Mouse (Mus musculus) MEL (cell line): ENCODE data around the gene Pcbd1. TPM values are rescaled to one million over a fixed set of nuclear protein-coding genes. Genes with fewer than 3 reads are reported as not detected.
A peak's percentile ranks its signal among the peaks of the same experiment; 100 is the strongest.

Experiments
- DNase-seq: peaks from one replicate; pipeline ENCODE4 v3.0.0; 2011; ENCODE audit warnings: low read depth, low spot score
- H3K27ac ChIP-seq: 2 replicates; pipeline ENCODE4 v1.5.1; 2012; ENCODE audit warnings: low read depth, mild to moderate bottlenecking, control low read depth, low read length, moderate library complexity; ENCODE audit not compliant: control insufficient read depth
- H3K27me3 ChIP-seq, 2 experiments: fragments of 150-350 bp in 1 of 2; sonication (generic) in 1 of 2; 2 replicates each; pipeline ENCODE4 v1.6.1; 2012; ENCODE audit warnings: low read length in 2 of 2, mild to moderate bottlenecking in 2 of 2, improper control_type of control experiment in 1 of 2, moderate library complexity in 1 of 2; ENCODE audit not compliant: insufficient read depth in 2 of 2, control insufficient read depth in 1 of 2
- H3K36me3 ChIP-seq, 2 experiments: 2 replicates each; pipeline ENCODE4 v1.6.1; 2012 to 2014; ENCODE audit warnings: low read length in 2 of 2, improper control_type of control experiment in 1 of 2, inconsistent platforms in 1 of 2, mild to moderate bottlenecking in 1 of 2; ENCODE audit not compliant: insufficient read depth in 2 of 2, control insufficient read depth in 1 of 2
- H3K4me1 ChIP-seq, 2 experiments: fragments of 150-350 bp in 1 of 2; sonication (generic) in 1 of 2; 2 replicates each; pipeline ENCODE4 v1.6.1; 2012; ENCODE audit warnings: low read length in 2 of 2, improper control_type of control experiment in 1 of 2, mild to moderate bottlenecking in 1 of 2; ENCODE audit not compliant: insufficient read depth in 2 of 2, control insufficient read depth in 1 of 2
- H3K4me3 ChIP-seq, 2 experiments: fragments of 150-350 bp in 1 of 2; sonication (generic) in 1 of 2; 2 replicates each; pipeline ENCODE4 v1.5.1; 2012; ENCODE audit warnings: low read depth in 2 of 2, low read length in 2 of 2, mild to moderate bottlenecking in 2 of 2, moderate library complexity in 2 of 2, control low read depth in 1 of 2, improper control_type of control experiment in 1 of 2; ENCODE audit not compliant: control insufficient read depth in 1 of 2, insufficient read depth in 1 of 2
- H3K79me2 ChIP-seq: 2 replicates; pipeline ENCODE4 v1.6.1; 2012; ENCODE audit warnings: mild to moderate bottlenecking, low read length, moderate library complexity; ENCODE audit not compliant: control insufficient read depth, poor library complexity, insufficient read depth
- H3K9ac ChIP-seq: 2 replicates; pipeline ENCODE4 v1.6.1; 2012; ENCODE audit warnings: low read depth, mild to moderate bottlenecking, control low read depth, low read length, moderate library complexity; ENCODE audit not compliant: control insufficient read depth, poor library complexity, severe bottlenecking
- H3K9me3 ChIP-seq: fragments of 150-350 bp; sonication (generic); replicated peaks from 2 replicates; pipeline ENCODE4 v1.6.1; 2012; ENCODE audit warnings: mild to moderate bottlenecking, low read length, improper control_type of control experiment, moderate library complexity; ENCODE audit not compliant: insufficient read depth
- BHLHE40 ChIP-seq: IDR thresholded peaks from 2 replicates; pipeline ENCODE4 v1.6.1; 2012; ENCODE audit warnings: low read depth, mild to moderate bottlenecking, inconsistent platforms, low read length, improper control_type of control experiment, borderline replicate concordance
- CTCF ChIP-seq, 3 experiments: IDR thresholded peaks in 2 of 3; conservative IDR thresholded peaks in 1 of 3; 2 replicates each; pipeline ENCODE4 v1.5.1; 2011 to 2012; ENCODE audit warnings: low read length in 3 of 3, low read depth in 2 of 3, mild to moderate bottlenecking in 2 of 3, improper control_type of control experiment in 1 of 3, inconsistent platforms in 1 of 3, mixed read lengths in 1 of 3, moderate library complexity in 1 of 3; ENCODE audit not compliant: control insufficient read depth in 1 of 3, insufficient read depth in 1 of 3, poor library complexity in 1 of 3, severe bottlenecking in 1 of 3
- E2F4 ChIP-seq: IDR thresholded peaks from 2 replicates; pipeline ENCODE4 v1.6.1; 2011; ENCODE audit warnings: low read depth, low read length, improper control_type of control experiment, borderline replicate concordance
- ETS1 ChIP-seq: IDR thresholded peaks from 2 replicates; pipeline ENCODE4 v1.6.1; 2012; ENCODE audit warnings: low read depth, mild to moderate bottlenecking, inconsistent platforms, low read length, improper control_type of control experiment, moderate library complexity
- GABPA ChIP-seq: IDR thresholded peaks from 2 replicates; pipeline ENCODE4 v1.6.1; 2012; ENCODE audit warnings: low read depth, mild to moderate bottlenecking, inconsistent platforms, low read length, improper control_type of control experiment, moderate library complexity
- GATA1 ChIP-seq: IDR thresholded peaks from 2 replicates; pipeline ENCODE4 v1.6.1; 2011; ENCODE audit warnings: low read depth, low read length, improper control_type of control experiment
- HCFC1 ChIP-seq: IDR thresholded peaks from 2 replicates; pipeline ENCODE4 v1.6.1; 2012; ENCODE audit warnings: low read depth, mild to moderate bottlenecking, inconsistent platforms, low read length, improper control_type of control experiment, moderate library complexity
- JUND ChIP-seq: IDR thresholded peaks from 2 replicates; pipeline ENCODE4 v1.6.1; 2011; ENCODE audit warnings: low read depth, mild to moderate bottlenecking, improper control_type of control experiment, low read length
- MAFK ChIP-seq: IDR thresholded peaks from 2 replicates; pipeline ENCODE4 v1.6.1; 2011; ENCODE audit warnings: low read depth, mild to moderate bottlenecking, low read length, improper control_type of control experiment, borderline replicate concordance
- MAZ ChIP-seq: IDR thresholded peaks from 2 replicates; pipeline ENCODE4 v1.6.1; 2012; ENCODE audit warnings: low read depth, mild to moderate bottlenecking, inconsistent platforms, low read length, improper control_type of control experiment
- MYB ChIP-seq: IDR thresholded peaks from 2 replicates; pipeline ENCODE4 v1.6.1; 2011; ENCODE audit warnings: mild to moderate bottlenecking, low read depth, low read length, improper control_type of control experiment
- MYC ChIP-seq: IDR thresholded peaks from 2 replicates; pipeline ENCODE4 v1.6.1; 2011; ENCODE audit warnings: low read depth, mild to moderate bottlenecking, low read length, improper control_type of control experiment, moderate library complexity
- NELFE ChIP-seq: IDR thresholded peaks from 2 replicates; pipeline ENCODE4 v1.6.1; 2011; ENCODE audit warnings: low read depth, low read length, improper control_type of control experiment
- POLR2AphosphoS5 ChIP-seq: IDR thresholded peaks from 2 replicates; pipeline ENCODE4 v1.6.1; 2012; ENCODE audit warnings: low read depth, borderline replicate concordance, mild to moderate bottlenecking, inconsistent platforms, low read length, moderate library complexity, mixed read lengths
- RAD21 ChIP-seq: IDR thresholded peaks from 2 replicates; pipeline ENCODE4 v1.6.1; 2011; ENCODE audit warnings: mild to moderate bottlenecking, low read depth, low read length, improper control_type of control experiment
- SIN3A ChIP-seq: IDR thresholded peaks from 2 replicates; pipeline ENCODE4 v1.6.1; 2012; ENCODE audit warnings: low read length, improper control_type of control experiment, inconsistent platforms
- SMC3 ChIP-seq: IDR thresholded peaks from 2 replicates; pipeline ENCODE4 v1.6.1; 2011; ENCODE audit warnings: low read depth, low read length, improper control_type of control experiment
- TCF12 ChIP-seq: IDR thresholded peaks from 2 replicates; pipeline ENCODE4 v1.6.1; 2014; ENCODE audit warnings: low read depth, mild to moderate bottlenecking, inconsistent platforms, low read length, improper control_type of control experiment, moderate library complexity
- USF2 ChIP-seq, 2 experiments: IDR thresholded peaks; 2 replicates each; pipeline ENCODE4 v1.6.1; 2011 to 2012; ENCODE audit warnings: improper control_type of control experiment in 2 of 2, low read length in 2 of 2, borderline replicate concordance in 1 of 2, inconsistent platforms in 1 of 2, low read depth in 1 of 2, mild to moderate bottlenecking in 1 of 2; ENCODE audit not compliant: insufficient read depth in 1 of 2
- ZC3H11A ChIP-seq: IDR thresholded peaks from 2 replicates; pipeline ENCODE4 v1.6.1; 2012; ENCODE audit warnings: low read depth, mild to moderate bottlenecking, inconsistent platforms, low read length, improper control_type of control experiment
- ZMIZ1 ChIP-seq: IDR thresholded peaks from 2 replicates; pipeline ENCODE4 v1.6.1; 2012; ENCODE audit warnings: low read depth, mild to moderate bottlenecking, inconsistent platforms, low read length, improper control_type of control experiment, moderate library complexity
- polyA plus RNA-seq, 2 experiments: library from polyadenylated mRNA; stranded (reverse) in 1 of 2; unstranded in 1 of 2; fragments of >175 nt in 1 of 2; fragments of >200 nt in 1 of 2; gene quantifications; 2 replicates each; pipeline versions ENCODE4 v1.2.1 to v1.2.4; 2012; ENCODE audit warnings: low replicate concordance in 2 of 2, low read depth in 1 of 2; ENCODE audit not compliant: insufficient read length in 2 of 2, insufficient read depth in 1 of 2, missing spikeins in 1 of 2
- total RNA-seq: library from RNA; depleted of rRNA; stranded (reverse); fragments of 300-350 nt; gene quantifications from 2 replicates; pipeline ENCODE4 v1.2.3, GENCODE M21; 2012

The Pcbd1 gene
- total and polyA plus RNA-seq, 3 experiments: not detected

GRCm38 (mm10) chr10:61051993-61052613 lies 37.0 kb upstream of the Pcbd1 start:
- H3K4me3 ChIP-seq: no peak overlapping the region
- H3K27me3 ChIP-seq: no peaks in the 10 kb centered on the region
- no peak for TF ChIP-seq GATA1
- TF ChIP-seq CTCF (IDR thresholded peaks at IDR 0.05 in 2 of 3, conservative IDR thresholded peaks at IDR 0.05 in 1 of 3; ENCODE audit: control insufficient read depth in 1 of 3, insufficient read depth in 1 of 3, low read depth in 2 of 3, low read length in 3 of 3, poor library complexity in 1 of 3, severe bottlenecking in 1 of 3): peak; percentile 78 to 87 (median 79)
- TF ChIP-seq MAFK: no peak
- no peak for TF ChIP-seq BHLHE40
- no peak for TF ChIP-seq E2F4
- TF ChIP-seq RAD21: peak; percentile 72
- no peak for TF ChIP-seq MYB
- TF ChIP-seq ZMIZ1: no peak
- TF ChIP-seq ZC3H11A: peak; percentile 38
- TF ChIP-seq SMC3: peak; percentile 79
- no peaks in the 10 kb centered on the region for H3K79me2 ChIP-seq
- H3K36me3 ChIP-seq: no peaks in the 10 kb centered on the region
- no peak overlapping the region for H3K27ac ChIP-seq
- no peak overlapping the region for H3K9ac ChIP-seq
- H3K4me1 ChIP-seq: no peaks in the 10 kb centered on the region
- no peaks in the 10 kb centered on the region for H3K9me3 ChIP-seq
- peak; percentile 50 for DNase-seq

- no peak overlapping the region for H3K4me3 ChIP-seq
- H3K36me3 ChIP-seq: no peaks in the 10 kb centered on the region
- H3K79me2 ChIP-seq: no peaks in the 10 kb centered on the region
- H3K9me3 ChIP-seq: no peaks in the 10 kb centered on the region
- H3K4me1 ChIP-seq: no peaks in the 10 kb centered on the region
- H3K9ac ChIP-seq: no peak overlapping the region
- no peak for DNase-seq
- no peaks in the 10 kb centered on the region for H3K27me3 ChIP-seq
- no peak overlapping the region for H3K27ac ChIP-seq
- no peak for TF ChIP-seq E2F4
- no peak for TF ChIP-seq HCFC1
- no peak for TF ChIP-seq MAZ
- TF ChIP-seq MYC: no peak
- no peak for TF ChIP-seq SIN3A
- no peak for TF ChIP-seq ZC3H11A
- TF ChIP-seq GABPA: no peak
- no peak for TF ChIP-seq USF2 (IDR thresholded peaks at IDR 0.05; ENCODE audit: borderline replicate concordance in 1 of 2, insufficient read depth in 1 of 2, low read depth in 1 of 2, low read length in 2 of 2)
- TF ChIP-seq NELFE: no peak
- no peak for TF ChIP-seq POLR2AphosphoS5
- TF ChIP-seq TCF12: no peak
- no peak for TF ChIP-seq ETS1
- TF ChIP-seq JUND: no peak
Observed at GRCm38 (mm10) chr10:61056661-61057060, 32.5 kb upstream of the Pcbd1 start.
